Mouse (Mus musculus) midbrain, embryonic 13.5 days (tissue): ENCODE data around the gene Proca1. TPM values are rescaled to one million over a fixed set of nuclear protein-coding genes. Genes with fewer than 3 reads are reported as not detected.

Experiments
- ATAC-seq: fragments of 200-750 bp; cut with Nextera tagmentation; 2 replicates; pipeline ENCODE4 v1.8.0; 2017; ENCODE audit warnings: mild to moderate bottlenecking, moderate TSS enrichment, moderate library complexity
- H3K27ac ChIP-seq: fragments of 300-500 bp; sonication (generic); 2 replicates; pipeline ENCODE4 v1.5.1; 2015; ENCODE audit warnings: inconsistent platforms, mild to moderate bottlenecking, moderate library complexity
- H3K27me3 ChIP-seq: fragments of 300-500 bp; sonication (generic); 2 replicates; pipeline ENCODE4 v1.6.1; 2015; ENCODE audit warnings: mild to moderate bottlenecking, inconsistent platforms
- H3K36me3 ChIP-seq: fragments of 300-500 bp; sonication (generic); 2 replicates; pipeline ENCODE4 v1.6.1; 2015; ENCODE audit warnings: mild to moderate bottlenecking, inconsistent platforms
- H3K4me1 ChIP-seq: fragments of 300-500 bp; sonication (generic); replicated peaks from 2 replicates; pipeline ENCODE4 v1.6.1; 2015; ENCODE audit warnings: inconsistent platforms
- H3K4me2 ChIP-seq: fragments of 300-500 bp; sonication (generic); replicated peaks from 2 replicates; pipeline ENCODE4 v1.6.1; 2015; ENCODE audit warnings: moderate library complexity, mild to moderate bottlenecking, inconsistent platforms
- H3K4me3 ChIP-seq: fragments of 300-500 bp; sonication (generic); replicated peaks from 2 replicates; pipeline ENCODE4 v1.5.1; 2015; ENCODE audit warnings: mild to moderate bottlenecking, inconsistent platforms
- H3K9ac ChIP-seq: fragments of 300-500 bp; sonication (generic); replicated peaks from 2 replicates; pipeline ENCODE4 v1.6.1; 2015; ENCODE audit warnings: mild to moderate bottlenecking, inconsistent platforms
- H3K9me3 ChIP-seq: fragments of 300-500 bp; sonication (generic); 2 replicates; pipeline ENCODE4 v1.6.1; 2016; ENCODE audit warnings: mild to moderate bottlenecking, inconsistent platforms
- WGBS: fragments of 180-500 bp; shearing (Covaris S2); methylation state at CpG from one replicate; pipeline ENCODE4 v1.1.7; 2015; 5-methylcytosine and 5-hydroxymethylcytosine counted together
- polyA plus RNA-seq: library from polyadenylated mRNA; unstranded; fragments of >200 nt; fragmentation: Nextera tagmentation; extraction: Ambion mirVana; gene quantifications from 2 replicates; pipeline ENCODE4 v1.2.1, GENCODE M21; 2015

Gene Proca1
- polyA plus RNA-seq, 1 experiment from 2014 or later, result 2.2 TPM

GRCm38 (mm10) chr11:78209886-78210285 lies 16.7 kb downstream of the Proca1 start:
- Histone ChIP-seq H3K9ac (no peak overlapping the region), H3K4me2 (no peak overlapping the region), H3K4me1 (no peaks in the 10 kb centered on the region), H3K9me3 (no peaks in the 10 kb centered on the region), H3K36me3 (peaks cover 100% of the 10 kb centered on the region), H3K4me3 (no peak overlapping the region), H3K27me3 (no peaks in the 10 kb centered on the region), H3K27ac (no peak overlapping the region)
- 94% methylated on average over 6 of the region's 6 CpGs for WGBS
- no peak for ATAC-seq

- Histone ChIP-seq H3K9me3 (no peaks in the 10 kb centered on the region), H3K4me2 (no peak overlapping the region), H3K27me3 (no peaks in the 10 kb centered on the region), H3K27ac (no peak overlapping the region), H3K4me1 (no peaks in the 10 kb centered on the region), H3K36me3 (peaks cover 100% of the 10 kb centered on the region), H3K9ac (no peak overlapping the region), H3K4me3 (no peak overlapping the region)
- no peak for ATAC-seq
- WGBS, result 83% methylated on average over 7 of the region's 7 CpGs
Measured at GRCm38 (mm10) chr11:78210615-78211014, 17.4 kb downstream of the Proca1 start.

GRCm38 (mm10) chr11:78211513-78211912 lies 18.3 kb downstream of the Proca1 start:
- H3K9me3 ChIP-seq, result no peaks in the 10 kb centered on the region
- whole genome bisulfite sequencing, result 86% methylated on average over 5 of the region's 5 CpGs
- no peaks in the 10 kb centered on the region for H3K27me3 ChIP-seq
- ATAC-seq, result no peak
- no peak overlapping the region for H3K27ac ChIP-seq
- H3K4me2 ChIP-seq, result no peak overlapping the region
- H3K4me3 ChIP-seq, result no peak overlapping the region
- peaks cover 100% of the 10 kb centered on the region for H3K36me3 ChIP-seq
- no peak overlapping the region for H3K9ac ChIP-seq
- no peaks in the 10 kb centered on the region for H3K4me1 ChIP-seq

GRCm38 (mm10) chr11:78213086-78213817 lies 20.1 kb downstream of the Proca1 start:
- Histone ChIP-seq H3K9me3 (no peaks in the 10 kb centered on the region), H3K27me3 (no peaks in the 10 kb centered on the region), H3K4me2 (no peak overlapping the region), H3K4me3 (no peak overlapping the region), H3K27ac (no peak overlapping the region), H3K4me1 (no peaks in the 10 kb centered on the region), H3K36me3 (peaks cover 99% of the 10 kb centered on the region), H3K9ac (no peak overlapping the region)
- ATAC-seq, result no peak
- WGBS, result 96% methylated on average over 14 of the region's 14 CpGs

- no peaks in the 10 kb centered on the region for H3K9me3 ChIP-seq
- H3K36me3 ChIP-seq, result peaks cover 99% of the 10 kb centered on the region
- no peak overlapping the region for H3K9ac ChIP-seq
- H3K4me2 ChIP-seq, result no peak overlapping the region
- H3K27ac ChIP-seq, result no peak overlapping the region
- no peak overlapping the region for H3K4me3 ChIP-seq
- no peaks in the 10 kb centered on the region for H3K4me1 ChIP-seq
- WGBS, result 87% methylated on average over 11 of the region's 11 CpGs
- ATAC-seq, result no peak
- no peaks in the 10 kb centered on the region for H3K27me3 ChIP-seq
Measured at GRCm38 (mm10) chr11:78215709-78216317, 22.6 kb downstream of the Proca1 start.

GRCm38 (mm10) chr11:78223586-78223985 lies 30.4 kb downstream of the Proca1 start:
- no peaks in the 10 kb centered on the region for H3K4me1 ChIP-seq
- H3K27me3 ChIP-seq, result no peaks in the 10 kb centered on the region
- H3K9ac ChIP-seq, result no peak overlapping the region
- 95% methylated on average over 4 of the region's 4 CpGs for WGBS
- no peaks in the 10 kb centered on the region for H3K9me3 ChIP-seq
- no peak for ATAC-seq
- no peak overlapping the region for H3K4me3 ChIP-seq
- peaks cover 97% of the 10 kb centered on the region for H3K36me3 ChIP-seq
- H3K27ac ChIP-seq, result no peak overlapping the region
- no peak overlapping the region for H3K4me2 ChIP-seq

GRCm38 (mm10) chr11:78231518-78231917 lies 38.3 kb downstream of the Proca1 start:
- Histone ChIP-seq H3K27ac (no peak overlapping the region), H3K4me3 (no peak overlapping the region), H3K4me2 (no peak overlapping the region), H3K27me3 (no peaks in the 10 kb centered on the region), H3K36me3 (peaks cover 74% of the 10 kb centered on the region), H3K9me3 (no peaks in the 10 kb centered on the region), H3K9ac (no peak overlapping the region), H3K4me1 (no peaks in the 10 kb centered on the region)
- no peak for ATAC-seq
- 94% methylated on average over 6 of the region's 6 CpGs for WGBS

- peaks cover 23% of the 10 kb centered on the region for H3K36me3 ChIP-seq
- no peaks in the 10 kb centered on the region for H3K9me3 ChIP-seq
- no peaks in the 10 kb centered on the region for H3K27me3 ChIP-seq
- no peak overlapping the region; the same call in 1 of the 2 replicates for H3K9ac ChIP-seq
- no peak for ATAC-seq
- peaks cover 23% of the 10 kb centered on the region for H3K4me1 ChIP-seq
- no peak overlapping the region for H3K4me2 ChIP-seq
- no peak overlapping the region for H3K4me3 ChIP-seq
- 93% methylated on average over 9 of the region's 9 CpGs for WGBS
- H3K27ac ChIP-seq, result no peak overlapping the region
Measured at GRCm38 (mm10) chr11:78240193-78240857, 47.1 kb downstream of the Proca1 start.

- Histone ChIP-seq H3K4me1 (peaks cover 53% of the 10 kb centered on the region), H3K9ac (peak overlapping the region; percentile 93), H3K27ac (peak overlapping the region; percentile 97), H3K4me2 (peak overlapping the region; percentile 92), H3K36me3 (peaks cover 11% of the 10 kb centered on the region), H3K9me3 (no peaks in the 10 kb centered on the region), H3K4me3 (peak overlapping the region; percentile 99), H3K27me3 (no peaks in the 10 kb centered on the region)
- peak; percentile 52 for ATAC-seq
- WGBS, result under 1% methylated on average over 19 of the region's 19 CpGs
Measured at GRCm38 (mm10) chr11:78245261-78245626, 52.1 kb downstream of the Proca1 start.

GRCm38 (mm10) chr11:78245627-78246317 lies 52.6 kb downstream of the Proca1 start, which contains the start of the genes Sdf2 and Supt6:
Gene Sdf2, plus strand, starts transcription at chr11:78245746.
Gene Supt6, minus strand, starts transcription at chr11:78245987.
- peak; percentile 97 for ATAC-seq
- Histone ChIP-seq H3K27me3 (no peaks in the 10 kb centered on the region), H3K9me3 (no peaks in the 10 kb centered on the region), H3K27ac (peak within 1 kb of the TSS; percentile 97), H3K4me3 (peak within 1 kb of the TSS; percentile 99), H3K9ac (peak within 1 kb of the TSS; percentile 93), H3K36me3 (peaks cover 7% of the 10 kb centered on the region), H3K4me1 (peaks cover 53% of the 10 kb centered on the region), H3K4me2 (peak within 1 kb of the TSS; percentile 92)
- under 1% methylated on average over 50 of the region's 50 CpGs for WGBS

GRCm38 (mm10) chr11:78246318-78247011 lies 53.3 kb downstream of the Proca1 start:
- 54% methylated on average over 7 of the region's 7 CpGs for WGBS
- ATAC-seq, result no peak

More at GRCm38 (mm10) chr11:78246318-78247011, 53.3 kb downstream of the Proca1 start:
- H3K4me2 ChIP-seq, result peak overlapping the region; percentile 92
- H3K9ac ChIP-seq, result peak overlapping the region; percentile 93; the same call in 1 of the 2 replicates
- peak overlapping the region; percentile 99 for H3K4me3 ChIP-seq
- H3K27ac ChIP-seq, result peak overlapping the region; percentile 97
- no peaks in the 10 kb centered on the region for H3K27me3 ChIP-seq
- H3K4me1 ChIP-seq, result peaks cover 53% of the 10 kb centered on the region
- peaks cover 14% of the 10 kb centered on the region for H3K36me3 ChIP-seq
- H3K9me3 ChIP-seq, result no peaks in the 10 kb centered on the region
